Comparison of ENCODE assay signal across 8 mouse cellular contexts in the genomic region with DNA sequence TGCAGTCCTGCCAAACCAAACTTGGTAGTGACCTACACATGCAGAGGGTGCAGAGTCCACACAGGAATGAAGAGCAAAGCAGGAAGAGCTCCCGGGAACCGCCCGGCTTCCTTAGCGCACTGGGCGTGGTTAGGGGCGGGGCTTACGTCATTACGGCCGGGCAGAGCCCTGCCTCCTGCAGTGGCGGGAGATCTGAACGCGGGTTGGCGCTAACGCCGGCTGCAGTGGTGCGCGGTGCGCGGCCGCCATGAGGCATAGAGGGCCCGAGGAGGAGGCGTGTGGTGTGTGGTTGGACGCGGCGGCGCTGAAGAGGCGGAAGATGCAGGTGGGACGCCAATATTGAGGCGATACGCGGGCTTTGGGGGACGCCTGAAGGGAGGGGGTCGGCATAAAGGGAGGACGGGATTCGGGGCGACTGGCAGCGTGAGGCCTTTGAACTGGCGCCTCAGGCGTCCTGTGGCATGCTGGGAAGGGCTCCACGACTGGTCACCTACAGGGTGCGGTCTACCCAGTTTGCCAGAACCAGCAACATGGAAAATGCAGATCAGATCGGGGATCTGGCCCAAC. TPM values are rescaled to one million over a fixed set of nuclear protein-coding genes. Genes with fewer than 3 reads are reported as not detected.
DNase-seq lines count a peak whose midpoint lies in the region; ATAC-seq lines count a peak whose summit lies in the region.

Gene Aunip, plus strand, starts transcription at position 155 of the 567 bp plus-strand sequence.

- ATAC-seq in intestine, embryonic 15.5 days: peak; percentile 97
- peak; percentile 98 for ATAC-seq in midbrain, embryonic 11.5 days (ENCODE audit: low FRiP score)

- no peaks in the 10 kb centered on the region for H3K9me3 ChIP-seq in intestine, embryonic 15.5 days
- no peaks in the 10 kb centered on the region for H3K9me3 ChIP-seq in midbrain, embryonic 11.5 days (ENCODE audit: control insufficient read depth, low read length)

- H3K4me1 ChIP-seq in intestine, embryonic 15.5 days (replicated peaks): peaks cover 17% of the 10 kb centered on the region
- peaks cover 15% of the 10 kb centered on the region for H3K4me1 ChIP-seq in midbrain, embryonic 11.5 days (ENCODE audit: control insufficient read depth, insufficient read depth, low read length)

- H3K9ac ChIP-seq in intestine, embryonic 15.5 days: peak within 1 kb of the TSS; percentile 65
- peak within 1 kb of the TSS; percentile 67 for H3K9ac ChIP-seq in midbrain, embryonic 11.5 days (ENCODE audit: low read length)

- peak within 1 kb of the TSS; percentile 85 for H3K4me2 ChIP-seq in intestine, embryonic 15.5 days (replicated peaks)
- H3K4me2 ChIP-seq in midbrain, embryonic 11.5 days: peak within 1 kb of the TSS; percentile 76

- peak within 1 kb of the TSS; percentile 60 for H3K4me3 ChIP-seq in intestine, embryonic 15.5 days (replicated peaks)
- H3K4me3 ChIP-seq in midbrain, embryonic 11.5 days (ENCODE audit: low read depth, low read length): peak within 1 kb of the TSS; percentile 62

- intact Hi-C loops in gastrocnemius, postnatal 36 days (cut with DNase I): no loop called here
- intact Hi-C loops in left cerebral cortex, postnatal 4 days (cut with DNase I): no loop called here

- H3K27ac ChIP-seq in intestine, embryonic 15.5 days: peak within 1 kb of the TSS; percentile 76
- no peak within 1 kb of the TSS for H3K27ac ChIP-seq in midbrain, embryonic 11.5 days (ENCODE audit: low read depth, low read length)

- DNase-seq in adrenal gland, adult 8-10 months: peak; percentile 84
- peak; percentile 98 for DNase-seq in embryo, embryonic 11 days
- DNase-seq in gastrocnemius, postnatal 36 days: peak; percentile 82 to 90
- DNase-seq in left cerebral cortex, postnatal 4 days: peak; percentile 96
- DNase-seq in midbrain, embryonic 11.5 days (ENCODE audit: low spot score, missing footprints): peak; percentile 99
- DNase-seq in right cerebral cortex, postnatal 4 days: peak; percentile 91
- peak; percentile 95 for DNase-seq in yolk sac, embryonic 10.5 days (ENCODE audit: low spot score)

- H3K36me3 ChIP-seq in intestine, embryonic 15.5 days: no peaks in the 10 kb centered on the region
- H3K36me3 ChIP-seq in midbrain, embryonic 11.5 days (ENCODE audit: control insufficient read depth, insufficient read depth, low read length): no peaks in the 10 kb centered on the region

- WGBS in intestine, embryonic 15.5 days: under 1% methylated on average over 42 of the region's 42 CpGs
- under 1% methylated on average over 42 of the region's 42 CpGs for WGBS in midbrain, embryonic 11.5 days

- H3K27me3 ChIP-seq in intestine, embryonic 15.5 days (replicated peaks): no peaks in the 10 kb centered on the region
- no peaks in the 10 kb centered on the region for H3K27me3 ChIP-seq in midbrain, embryonic 11.5 days (ENCODE audit: control insufficient read depth, insufficient read depth, low read length)

RNA-seq across cellular contexts. Expression of gene Aunip, which starts in this region (rescaled TPM):
- total RNA-seq in adrenal gland, adult 8-10 months (2022): 1 to 10 TPM in 3 of 4 experiments, under 1 TPM in 1; 0.66 to 2.4 (median 2.2) TPM
- total RNA-seq in gastrocnemius, postnatal 36 days (2021): under 1 TPM in 1 of 2 experiments, not detected in 1; 0.20 TPM
- polyA plus RNA-seq in intestine, embryonic 15.5 days (2015; fragmentation: Nextera tagmentation; extraction: Ambion mirVana): 16.0 and 18.0 TPM in 2 replicates
- total RNA-seq in left cerebral cortex, postnatal 4 days (2021): 1 to 10 TPM; 1.4 to 1.8 TPM
- polyA plus RNA-seq in midbrain, embryonic 11.5 days (2014; fragmentation: Nextera tagmentation; extraction: Ambion mirVana): 7.8 and 7.9 TPM in 2 replicates

Comparison
In these comparisons a context has a peak if more than half of its experiments do, and no peak if none do; other contexts are left out.
1. Peak in DNase-seq in gastrocnemius, postnatal 36 days; RNA of the gene not detected or under 1 TPM.